Mouse (Mus musculus): ENCODE measurements around the gene Inf2.

Gene Inf2

GRCm38 (mm10) chr12:112593951-112594915, 5.6 kb downstream of the Inf2 start:
- in situ Hi-C loops (cut with MboI; ENCODE audit: low sequenced_read_pairs) = no loop called here

- in situ Hi-C loops (cut with MboI; ENCODE audit: low sequenced_read_pairs) = no loop called here
Measured at GRCm38 (mm10) chr12:112594989-112595388, 6.4 kb downstream of the Inf2 start.

GRCm38 (mm10) chr12:112595626-112596025, 7.0 kb downstream of the Inf2 start:
- in situ Hi-C loops (cut with MboI; ENCODE audit: low sequenced_read_pairs) = no loop called here

GRCm38 (mm10) chr12:112596454-112596853, 7.9 kb downstream of the Inf2 start:
- in situ Hi-C loops (cut with MboI; ENCODE audit: low sequenced_read_pairs) = no loop called here

GRCm38 (mm10) chr12:112596891-112597500, 8.4 kb downstream of the Inf2 start:
- in situ Hi-C loops (cut with MboI; ENCODE audit: low sequenced_read_pairs) = no loop called here

GRCm38 (mm10) chr12:112597618-112598017, 9.0 kb downstream of the Inf2 start:
- in situ Hi-C loops (cut with MboI; ENCODE audit: low sequenced_read_pairs) = no loop called here

GRCm38 (mm10) chr12:112599198-112599597, 10.6 kb downstream of the Inf2 start:
- in situ Hi-C loops (cut with MboI; ENCODE audit: low sequenced_read_pairs) = no loop called here

- in situ Hi-C loops (cut with MboI; ENCODE audit: low sequenced_read_pairs) = no loop called here
Measured at GRCm38 (mm10) chr12:112599942-112600611, 11.5 kb downstream of the Inf2 start.

- in situ Hi-C loops (cut with MboI; ENCODE audit: low sequenced_read_pairs) = no loop called here
Measured at GRCm38 (mm10) chr12:112604022-112604421, 15.4 kb downstream of the Inf2 start.

GRCm38 (mm10) chr12:112604709-112605649, 16.4 kb downstream of the Inf2 start:
- in situ Hi-C loops (cut with MboI; ENCODE audit: low sequenced_read_pairs) = no loop called here

- in situ Hi-C loops (cut with MboI; ENCODE audit: low sequenced_read_pairs) = no loop called here
Measured at GRCm38 (mm10) chr12:112605766-112606165, 17.2 kb downstream of the Inf2 start.

- in situ Hi-C loops (cut with MboI; ENCODE audit: low sequenced_read_pairs) = no loop called here
Measured at GRCm38 (mm10) chr12:112606998-112607397, 18.4 kb downstream of the Inf2 start.

GRCm38 (mm10) chr12:112609031-112609430, 20.4 kb downstream of the Inf2 start:
- in situ Hi-C loops (cut with MboI; ENCODE audit: low sequenced_read_pairs) = no loop called here

GRCm38 (mm10) chr12:112616668-112617067, 28.1 kb downstream of the Inf2 start:
- in situ Hi-C loops (cut with MboI; ENCODE audit: low sequenced_read_pairs) = loop anchor here (10.0 kb wide), 1 partner anchor 62 kb away; no protein-coding TSS in a partner anchor

GRCm38 (mm10) chr12:112617184-112617583, 28.6 kb downstream of the Inf2 start:
- in situ Hi-C loops (cut with MboI; ENCODE audit: low sequenced_read_pairs) = loop anchor here (10.0 kb wide), 1 partner anchor 62 kb away; no protein-coding TSS in a partner anchor

GRCm38 (mm10) chr12:112617898-112618380, 29.4 kb downstream of the Inf2 start:
- in situ Hi-C loops (cut with MboI; ENCODE audit: low sequenced_read_pairs) = loop anchor here (10.0 kb wide), 1 partner anchor 63 kb away; no protein-coding TSS in a partner anchor

- in situ Hi-C loops (cut with MboI; ENCODE audit: low sequenced_read_pairs) = loop anchor here (10.0 kb wide), 1 partner anchor 64 kb away; no protein-coding TSS in a partner anchor
Measured at GRCm38 (mm10) chr12:112618981-112619685, 30.5 kb downstream of the Inf2 start.

GRCm38 (mm10) chr12:112619686-112620353, 31.2 kb downstream of the Inf2 start, which contains the start of gene Adssl1:
Gene Adssl1 (plus strand): TSS chr12:112620045.
- in situ Hi-C loops (cut with MboI; ENCODE audit: low sequenced_read_pairs) = loop anchor here (10.0 kb wide), 1 partner anchor 65 kb away; no protein-coding TSS in a partner anchor

All from CH12F3 (cell line).